Mouse (Mus musculus): ENCODE results near the gene Gm45837.

- TF ChIP-seq POLR2A (IDR thresholded peaks at IDR 0.05; ENCODE audit: control insufficient read depth, low read depth, low read length): no peak
- no peak for TF ChIP-seq CTCF (IDR thresholded peaks at IDR 0.05; ENCODE audit: control insufficient read depth, insufficient read depth, insufficient replicate concordance, low read depth, low read length)
These were observed 111.0 kb downstream of the Gm45837 start for GRCm38 (mm10) chr7:101521696-101522095.

All from testis, adult 2 months (tissue).